Mouse (Mus musculus) midbrain, embryonic 11.5 days (tissue): ENCODE results near the gene Cd22. TPM values are rescaled to one million over a fixed set of nuclear protein-coding genes. Genes with fewer than 3 reads are reported as not detected.
A peak's percentile ranks its signal among the peaks of the same experiment; 100 is the strongest.

Experiments
- ATAC-seq: fragments of 200-750 bp; cut with Nextera tagmentation; 2 replicates; pipeline ENCODE4 v1.8.0; 2017; ENCODE audit warnings: moderate TSS enrichment, moderate library complexity; ENCODE audit not compliant: low FRiP score
- DNase-seq: peaks from one replicate; pipeline ENCODE4 v3.0.0; 2015; ENCODE audit warnings: low spot score; ENCODE audit errors: missing footprints
- H3K27ac ChIP-seq: fragments of 300-500 bp; sonication (generic); 2 replicates; pipeline ENCODE4 v1.5.1; 2014; ENCODE audit warnings: low read depth, low read length
- H3K27me3 ChIP-seq: fragments of 300-500 bp; sonication (generic); 2 replicates; pipeline ENCODE4 v1.6.1; 2014; ENCODE audit warnings: mild to moderate bottlenecking, low read length, moderate library complexity, mixed read lengths; ENCODE audit not compliant: control insufficient read depth, insufficient read depth
- H3K36me3 ChIP-seq: fragments of 300-500 bp; sonication (generic); 2 replicates; pipeline ENCODE4 v1.6.1; 2014; ENCODE audit warnings: mild to moderate bottlenecking, low read length, moderate library complexity, mixed read lengths; ENCODE audit not compliant: control insufficient read depth, insufficient read depth
- H3K4me1 ChIP-seq: fragments of 300-500 bp; sonication (generic); 2 replicates; pipeline ENCODE4 v1.6.1; 2014; ENCODE audit warnings: low read length; ENCODE audit not compliant: control insufficient read depth, insufficient read depth
- H3K4me2 ChIP-seq: fragments of 300-500 bp; sonication (generic); 2 replicates; pipeline ENCODE4 v1.6.1; 2014; ENCODE audit warnings: mild to moderate bottlenecking, moderate library complexity
- H3K4me3 ChIP-seq: fragments of 300-500 bp; sonication (generic); 2 replicates; pipeline ENCODE4 v1.5.1; 2014; ENCODE audit warnings: low read depth, low read length
- H3K9ac ChIP-seq: fragments of 300-500 bp; sonication (generic); 2 replicates; pipeline ENCODE4 v1.6.1; 2014; ENCODE audit warnings: low read length
- H3K9me3 ChIP-seq: fragments of 300-500 bp; sonication (generic); 2 replicates; pipeline ENCODE4 v1.6.1; 2016; ENCODE audit warnings: low read length; ENCODE audit not compliant: control insufficient read depth
- WGBS: fragments of 180-500 bp; shearing (Covaris S2); extraction: QIAGEN DNeasy Blood & Tissue Kit; methylation state at CpG from one replicate; pipeline ENCODE4 v1.1.7; 2014; 5-methylcytosine and 5-hydroxymethylcytosine counted together
- polyA plus RNA-seq: library from polyadenylated mRNA; unstranded; fragments of >200 nt; fragmentation: Nextera tagmentation; extraction: Ambion mirVana; gene quantifications from 2 replicates; pipeline ENCODE4 v1.2.1, GENCODE M21; 2014

Cd22 gene
- polyA plus RNA-seq, 1 experiment from 2014 or later: not detected

- ATAC-seq: peak; percentile 6
- no peak overlapping the region for H3K27ac ChIP-seq
- H3K27me3 ChIP-seq: no peaks in the 10 kb centered on the region
- H3K4me2 ChIP-seq: peak overlapping the region; percentile 44
- H3K36me3 ChIP-seq: no peaks in the 10 kb centered on the region
- H3K4me3 ChIP-seq: peak overlapping the region; percentile 23; the same call in 1 of the 2 replicates
- H3K9me3 ChIP-seq: no peaks in the 10 kb centered on the region
- 0 out of 2 replicates have a peak, but pooled peaks cover 5% of the 10 kb centered on the region for H3K4me1 ChIP-seq
- H3K9ac ChIP-seq: no peak overlapping the region
- no peak for DNase-seq
- WGBS: 27% methylated on average over 17 of the region's 17 CpGs
Observed at GRCm38 (mm10) chr7:30908992-30909431, 28.9 kb upstream of the Cd22 start.

GRCm38 (mm10) chr7:30908277-30908991 lies 28.3 kb upstream of the Cd22 start:
- ATAC-seq: peak; percentile 77
- Histone ChIP-seq H3K36me3 (no peaks in the 10 kb centered on the region), H3K4me1 (0 out of 2 replicates have a peak, but pooled peaks cover 5% of the 10 kb centered on the region), H3K4me2 (peak overlapping the region; percentile 44), H3K27ac (no peak overlapping the region), H3K9me3 (no peaks in the 10 kb centered on the region), H3K4me3 (peak overlapping the region; percentile 23), H3K27me3 (no peaks in the 10 kb centered on the region), H3K9ac (peak overlapping the region; percentile 10; the same call in 1 of the 2 replicates)
- peak; percentile 90 for DNase-seq
- 2% methylated on average over 22 of the region's 26 CpGs for WGBS

- Histone ChIP-seq H3K36me3 (no peaks in the 10 kb centered on the region), H3K9ac (no peak overlapping the region), H3K9me3 (no peaks in the 10 kb centered on the region), H3K4me2 (no peak overlapping the region), H3K27ac (no peak overlapping the region), H3K4me3 (no peak overlapping the region), H3K4me1 (0 out of 2 replicates have a peak, but pooled peaks cover 5% of the 10 kb centered on the region), H3K27me3 (no peaks in the 10 kb centered on the region)
- ATAC-seq (no peak), DNase-seq (no peak)
- WGBS: 60% methylated on average over 4 of the region's 4 CpGs
Observed at GRCm38 (mm10) chr7:30904042-30904441, 23.9 kb upstream of the Cd22 start.

GRCm38 (mm10) chr7:30895217-30895616 lies 15.1 kb upstream of the Cd22 start:
- Histone ChIP-seq H3K4me1 (no peaks in the 10 kb centered on the region), H3K27ac (no peak overlapping the region), H3K9ac (no peak overlapping the region), H3K4me2 (no peak overlapping the region), H3K36me3 (no peaks in the 10 kb centered on the region), H3K4me3 (no peak overlapping the region), H3K9me3 (no peaks in the 10 kb centered on the region), H3K27me3 (no peaks in the 10 kb centered on the region)
- DNase-seq: no peak
- ATAC-seq: no peak
- WGBS: 85% methylated on average over 3 of the region's 3 CpGs

GRCm38 (mm10) chr7:30892515-30892914 lies 12.4 kb upstream of the Cd22 start:
- Histone ChIP-seq H3K36me3 (no peaks in the 10 kb centered on the region), H3K4me2 (no peak overlapping the region), H3K9ac (no peak overlapping the region), H3K4me3 (no peak overlapping the region), H3K27me3 (no peaks in the 10 kb centered on the region), H3K9me3 (no peaks in the 10 kb centered on the region), H3K27ac (no peak overlapping the region), H3K4me1 (no peaks in the 10 kb centered on the region)
- no peak for ATAC-seq
- DNase-seq: no peak
- WGBS: 70% methylated on average over 3 of the region's 3 CpGs

GRCm38 (mm10) chr7:30891746-30892145 lies 11.6 kb upstream of the Cd22 start:
- WGBS: 89% methylated on average over 9 of the region's 9 CpGs

GRCm38 (mm10) chr7:30890681-30891080 lies 10.5 kb upstream of the Cd22 start:
- Histone ChIP-seq H3K9me3 (no peaks in the 10 kb centered on the region), H3K9ac (no peak overlapping the region), H3K4me2 (no peak overlapping the region), H3K27ac (no peak overlapping the region), H3K36me3 (no peaks in the 10 kb centered on the region), H3K4me1 (no peaks in the 10 kb centered on the region), H3K27me3 (no peaks in the 10 kb centered on the region), H3K4me3 (no peak overlapping the region)
- DNase-seq (no peak), ATAC-seq (no peak)
- WGBS: 91% methylated on average over 2 of the region's 2 CpGs

More at GRCm38 (mm10) chr7:30891746-30892145, 11.6 kb upstream of the Cd22 start:
- H3K36me3 ChIP-seq: no peaks in the 10 kb centered on the region
- H3K9me3 ChIP-seq: no peaks in the 10 kb centered on the region
- H3K9ac ChIP-seq: no peak overlapping the region
- no peak overlapping the region for H3K4me2 ChIP-seq
- no peaks in the 10 kb centered on the region for H3K4me1 ChIP-seq
- no peaks in the 10 kb centered on the region for H3K27me3 ChIP-seq
- DNase-seq (no peak), ATAC-seq (no peak)
- H3K27ac ChIP-seq: no peak overlapping the region
- no peak overlapping the region for H3K4me3 ChIP-seq

GRCm38 (mm10) chr7:30888786-30889185 lies 8.6 kb upstream of the Cd22 start:
- Histone ChIP-seq H3K27ac (no peak overlapping the region), H3K4me1 (no peaks in the 10 kb centered on the region)
- whole genome bisulfite sequencing: 83% methylated on average over 7 of the region's 7 CpGs

GRCm38 (mm10) chr7:30887568-30888188 lies 7.5 kb upstream of the Cd22 start:
- Histone ChIP-seq H3K4me3 (no peak overlapping the region), H3K4me1 (no peaks in the 10 kb centered on the region), H3K36me3 (no peaks in the 10 kb centered on the region), H3K27me3 (no peaks in the 10 kb centered on the region), H3K9me3 (no peaks in the 10 kb centered on the region), H3K4me2 (no peak overlapping the region), H3K9ac (no peak overlapping the region), H3K27ac (no peak overlapping the region)
- ATAC-seq (no peak), DNase-seq (no peak)
- 87% methylated on average over 14 of the region's 14 CpGs for WGBS

More at GRCm38 (mm10) chr7:30888786-30889185, 8.6 kb upstream of the Cd22 start:
- H3K9ac ChIP-seq: no peak overlapping the region
- H3K9me3 ChIP-seq: no peaks in the 10 kb centered on the region
- ATAC-seq (no peak), DNase-seq (no peak)
- H3K27me3 ChIP-seq: no peaks in the 10 kb centered on the region
- no peak overlapping the region for H3K4me3 ChIP-seq
- no peak overlapping the region for H3K4me2 ChIP-seq
- H3K36me3 ChIP-seq: no peaks in the 10 kb centered on the region
